Mouse (Mus musculus) embryonic fibroblast, embryonic 13.5 days (primary cell): ENCODE results near the gene Stk38.

Experiments
- CTCF ChIP-seq: IDR thresholded peaks from 2 replicates; pipeline ENCODE4 v1.5.1; 2011; ENCODE audit warnings: mild to moderate bottlenecking, control low read depth, low read length, moderate library complexity, borderline replicate concordance; ENCODE audit not compliant: insufficient read depth
- POLR2A ChIP-seq: IDR thresholded peaks from 2 replicates; pipeline ENCODE4 v1.6.1; 2011; ENCODE audit warnings: low read depth, mild to moderate bottlenecking, control low read depth, low read length, moderate library complexity

- TF ChIP-seq CTCF (no peak), POLR2A (no peak)
Measured at GRCm38 (mm10) chr17:28922096-28922495, 85.7 kb downstream of the Stk38 start.
